Comparison of ENCODE assay signal across 8 mouse cellular contexts in the genomic region with DNA sequence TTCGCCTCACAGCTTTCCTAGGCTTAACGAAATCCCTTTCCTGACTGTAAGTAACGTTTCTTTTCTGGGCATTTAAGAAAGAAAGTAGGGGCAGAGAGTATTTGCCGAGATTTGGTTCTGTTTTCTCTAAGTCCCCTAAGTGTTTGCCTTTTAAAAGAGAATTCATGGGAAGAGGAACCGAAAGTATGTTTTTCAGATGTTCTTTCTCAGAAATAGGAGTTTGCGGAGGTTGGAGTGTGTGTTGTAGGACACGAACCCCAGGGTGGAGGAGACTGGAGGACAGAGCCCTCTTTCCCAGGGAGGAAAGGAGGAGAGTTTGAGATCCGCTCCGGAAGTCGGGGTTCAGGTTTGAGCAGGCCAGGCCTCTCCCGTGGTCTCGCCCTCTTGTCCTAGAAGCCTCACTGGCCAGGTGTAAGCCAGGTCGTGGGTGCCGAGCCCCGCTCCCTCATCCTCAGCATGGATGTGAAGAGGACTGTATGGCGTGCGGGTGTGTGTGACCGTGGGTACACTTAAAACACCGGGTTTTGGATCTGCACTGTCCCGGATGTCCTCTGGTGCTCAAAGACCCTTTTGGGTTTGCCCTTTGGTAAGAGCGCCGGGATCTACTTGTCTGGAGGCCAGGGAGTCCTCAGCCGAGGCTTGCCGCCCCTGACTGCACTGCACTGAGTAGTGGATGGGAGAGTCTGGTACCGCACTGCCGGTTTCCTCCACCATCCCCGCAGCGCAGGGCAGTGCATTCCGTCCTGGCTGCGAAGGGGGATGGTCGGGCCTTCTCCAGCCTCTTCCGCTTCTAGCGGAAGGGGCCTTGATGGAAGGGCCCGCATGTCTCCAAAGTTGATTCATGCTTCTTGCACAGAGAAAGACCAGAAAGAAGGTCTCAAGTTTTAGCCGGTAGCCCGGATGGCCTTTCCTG. TPM values are rescaled to one million over a fixed set of nuclear protein-coding genes. Genes with fewer than 3 reads are reported as not detected.
A peak's percentile ranks its signal among the peaks of the same experiment; 100 is the strongest.
DNase-seq lines count a peak whose midpoint lies in the region; ATAC-seq lines count a peak whose summit lies in the region.

No protein-coding gene starts in this region.

- peak overlapping the region; percentile 49 for H3K4me3 ChIP-seq in hindbrain, embryonic 14.5 days (replicated peaks; ENCODE audit: low read length)
- H3K4me3 ChIP-seq in midbrain, embryonic 15.5 days, result peak overlapping the region; percentile 57

- no peaks in the 10 kb centered on the region for H3K36me3 ChIP-seq in hindbrain, embryonic 14.5 days (replicated peaks; ENCODE audit: control insufficient read depth, insufficient read depth)
- no peaks in the 10 kb centered on the region for H3K36me3 ChIP-seq in midbrain, embryonic 15.5 days (replicated peaks)

- H3K27ac ChIP-seq in hindbrain, embryonic 14.5 days, result peak overlapping the region; percentile 83; the same call in 1 of the 2 replicates
- H3K27ac ChIP-seq in midbrain, embryonic 15.5 days, result peak overlapping the region; percentile 89

- no peak for ATAC-seq in hindbrain, embryonic 14.5 days (ENCODE audit: low FRiP score)
- no peak; the same call in 1 of the 2 replicates for ATAC-seq in midbrain, embryonic 15.5 days (replicated peaks)

- peak overlapping the region; percentile 69 for H3K4me2 ChIP-seq in hindbrain, embryonic 14.5 days (replicated peaks)
- H3K4me2 ChIP-seq in midbrain, embryonic 15.5 days, result peak overlapping the region; percentile 85

- H3K27me3 ChIP-seq in hindbrain, embryonic 14.5 days (ENCODE audit: control insufficient read depth, insufficient read depth, low read length), result peaks cover 82% of the 10 kb centered on the region
- peaks cover 29% of the 10 kb centered on the region for H3K27me3 ChIP-seq in midbrain, embryonic 15.5 days (replicated peaks)

- DNase-seq in kidney, adult 18-20 months, result peak; percentile 22
- DNase-seq in kidney, postnatal 25 days, result no peak
- DNase-seq in cerebellum, postnatal 10 days, result peak; percentile 66 to 73
- DNase-seq in hindbrain, embryonic 14.5 days (ENCODE audit: low spot score), result no peak
- no peak for DNase-seq in urinary bladder, adult 18-20 months (ENCODE audit: low spot score in 2 of 2)
- no peak for DNase-seq in frontal cortex, adult 2 months (ENCODE audit: extremely low spot score in 1 of 2, low spot score in 1 of 2)
- DNase-seq in spleen, postnatal 10 days (ENCODE audit: low spot score in 2 of 2), result no peak

- 1% methylated on average over 36 of the region's 36 CpGs for WGBS in hindbrain, embryonic 14.5 days
- 1% methylated on average over 36 of the region's 36 CpGs for WGBS in midbrain, embryonic 15.5 days

- H3K4me1 ChIP-seq in hindbrain, embryonic 14.5 days (replicated peaks; ENCODE audit: control insufficient read depth, insufficient read depth, low read length), result peaks cover 10% of the 10 kb centered on the region; the same call in 1 of the 2 replicates
- H3K4me1 ChIP-seq in midbrain, embryonic 15.5 days, result peaks cover 24% of the 10 kb centered on the region

- no peaks in the 10 kb centered on the region for H3K9me3 ChIP-seq in hindbrain, embryonic 14.5 days (ENCODE audit: control insufficient read depth, low read length)
- H3K9me3 ChIP-seq in midbrain, embryonic 15.5 days, result no peaks in the 10 kb centered on the region

- peak overlapping the region; percentile 67 for H3K9ac ChIP-seq in hindbrain, embryonic 14.5 days
- peak overlapping the region; percentile 75 for H3K9ac ChIP-seq in midbrain, embryonic 15.5 days

RNA-seq across cellular contexts. Expression of gene En2, which starts 3.0 kb away (rescaled TPM):
- polyA plus RNA-seq in hindbrain, embryonic 14.5 days (2014; fragmentation: Nextera tagmentation; extraction: Ambion mirVana), result 0.07 and 0.98 TPM in 2 replicates
- 0.93 and 1.5 TPM in 2 replicates for polyA plus RNA-seq in midbrain, embryonic 15.5 days (2015; fragmentation: Nextera tagmentation; extraction: Ambion mirVana)
- 0.29 and 0.30 TPM in 2 replicates for polyA plus RNA-seq in frontal cortex, adult 2 months (2012; rRNA removed)

Comparison
In these comparisons a context has a peak if more than half of its experiments do, and no peak if none do; other contexts are left out.
1. DNase-seq: peak in kidney, adult 18-20 months (single experiment) and cerebellum, postnatal 10 days (2 of 2); none in kidney, postnatal 25 days (0 of 2), hindbrain, embryonic 14.5 days (single experiment), urinary bladder, adult 18-20 months (0 of 2), frontal cortex, adult 2 months (0 of 2) and spleen, postnatal 10 days (0 of 2).